Mouse (Mus musculus): ENCODE results near the gene Birc3. TPM values are rescaled to one million over a fixed set of nuclear protein-coding genes. Genes with fewer than 3 reads are reported as not detected.
"Not testable (repeated sequence)": the region's sequence is repeated elsewhere in the genome, so short reads cannot be mapped to it uniquely, and the experiment has no call there.

The Birc3 gene
- polyA plus RNA-seq, 1 experiment, result 13.7 TPM

- H3K27ac ChIP-seq (ENCODE audit: insufficient read depth, low read depth, low read length), result peak overlapping the region; percentile 94
- H3K4me1 ChIP-seq (ENCODE audit: control insufficient read depth, insufficient read depth, insufficient read length, low read length), result peaks cover 8% of the 10 kb centered on the region; the same call in 1 of the 2 replicates
- H3K4me3 ChIP-seq (ENCODE audit: low read depth, low read length), result peak overlapping the region; percentile 23; the same call in 1 of the 2 replicates
- H3K36me3 ChIP-seq (ENCODE audit: control insufficient read depth, insufficient read depth, low read length), result peaks cover 3% of the 10 kb centered on the region; the same call in 1 of the 2 replicates
- TF ChIP-seq CTCF (IDR thresholded peaks at IDR 0.05; ENCODE audit: extremely low read depth, insufficient read length, insufficient replicate concordance, low read depth, low read length), result 0 out of 2 replicates have a peak, but pooled peaks have one; percentile 17
- no peak for TF ChIP-seq POLR2A (IDR thresholded peaks at IDR 0.05; ENCODE audit: low read depth, low read length)
- H3K27me3 ChIP-seq (ENCODE audit: control insufficient read depth, insufficient read depth, low read length), result no peaks in the 10 kb centered on the region
- 82% methylated on average over 8 of the region's 8 CpGs for WGBS
These were observed 675 bp upstream of the Birc3 start for GRCm38 (mm10) chr9:7873511-7874211.

GRCm38 (mm10) chr9:7872044-7872774, 777 bp downstream of the Birc3 start:
- WGBS, result 10% methylated on average over 23 of the region's 23 CpGs
- no peak for TF ChIP-seq CTCF (IDR thresholded peaks at IDR 0.05; ENCODE audit: extremely low read depth, insufficient read length, insufficient replicate concordance, low read depth, low read length)
- TF ChIP-seq POLR2A (IDR thresholded peaks at IDR 0.05; ENCODE audit: low read depth, low read length), result no peak

GRCm38 (mm10) chr9:7871316-7872043, 1.5 kb downstream of the Birc3 start:
- 18% methylated on average over 4 of the region's 4 CpGs for WGBS

More at GRCm38 (mm10) chr9:7872044-7872774, 777 bp downstream of the Birc3 start:
- Histone ChIP-seq H3K36me3 (ENCODE audit: control insufficient read depth, insufficient read depth, low read length) (peaks cover 8% of the 10 kb centered on the region), H3K4me3 (ENCODE audit: low read depth, low read length) (peak overlapping the region; percentile 79), H3K27ac (ENCODE audit: insufficient read depth, low read depth, low read length) (peak overlapping the region; percentile 94), H3K27me3 (ENCODE audit: control insufficient read depth, insufficient read depth, low read length) (no peaks in the 10 kb centered on the region), H3K4me1 (ENCODE audit: control insufficient read depth, insufficient read depth, insufficient read length, low read length) (peaks cover 8% of the 10 kb centered on the region; the same call in 1 of the 2 replicates)

GRCm38 (mm10) chr9:7870556-7871315, 2.2 kb downstream of the Birc3 start:
- WGBS, result 51% methylated on average over 10 of the region's 10 CpGs
- peaks cover 16% of the 10 kb centered on the region for H3K36me3 ChIP-seq (ENCODE audit: control insufficient read depth, insufficient read depth, low read length)
- TF ChIP-seq CTCF (IDR thresholded peaks at IDR 0.05; ENCODE audit: extremely low read depth, insufficient read length, insufficient replicate concordance, low read depth, low read length) (no peak), POLR2A (IDR thresholded peaks at IDR 0.05; ENCODE audit: low read depth, low read length) (no peak)
- H3K4me3 ChIP-seq (ENCODE audit: low read depth, low read length), result peak overlapping the region; percentile 79
- no peaks in the 10 kb centered on the region for H3K27me3 ChIP-seq (ENCODE audit: control insufficient read depth, insufficient read depth, low read length)
- H3K4me1 ChIP-seq (ENCODE audit: control insufficient read depth, insufficient read depth, insufficient read length, low read length), result peaks cover 8% of the 10 kb centered on the region; the same call in 1 of the 2 replicates
- H3K27ac ChIP-seq (ENCODE audit: insufficient read depth, low read depth, low read length), result peak overlapping the region; percentile 94

More at GRCm38 (mm10) chr9:7871316-7872043, 1.5 kb downstream of the Birc3 start:
- peak overlapping the region; percentile 79 for H3K4me3 ChIP-seq (ENCODE audit: low read depth, low read length)
- H3K4me1 ChIP-seq (ENCODE audit: control insufficient read depth, insufficient read depth, insufficient read length, low read length), result peaks cover 8% of the 10 kb centered on the region; the same call in 1 of the 2 replicates
- peaks cover 11% of the 10 kb centered on the region for H3K36me3 ChIP-seq (ENCODE audit: control insufficient read depth, insufficient read depth, low read length)
- H3K27me3 ChIP-seq (ENCODE audit: control insufficient read depth, insufficient read depth, low read length), result no peaks in the 10 kb centered on the region
- TF ChIP-seq POLR2A (IDR thresholded peaks at IDR 0.05; ENCODE audit: low read depth, low read length) (no peak; the same call in 1 of the 2 replicates), CTCF (IDR thresholded peaks at IDR 0.05; ENCODE audit: extremely low read depth, insufficient read length, insufficient replicate concordance, low read depth, low read length) (no peak)
- H3K27ac ChIP-seq (ENCODE audit: insufficient read depth, low read depth, low read length), result peak overlapping the region; percentile 94

- Histone ChIP-seq H3K4me1 (ENCODE audit: control insufficient read depth, insufficient read depth, insufficient read length, low read length) (peaks cover 8% of the 10 kb centered on the region; the same call in 1 of the 2 replicates), H3K27ac (ENCODE audit: insufficient read depth, low read depth, low read length) (peak overlapping the region; percentile 80), H3K36me3 (ENCODE audit: control insufficient read depth, insufficient read depth, low read length) (peaks cover 22% of the 10 kb centered on the region), H3K4me3 (ENCODE audit: low read depth, low read length) (no peak overlapping the region), H3K27me3 (ENCODE audit: control insufficient read depth, insufficient read depth, low read length) (no peaks in the 10 kb centered on the region)
- TF ChIP-seq CTCF (IDR thresholded peaks at IDR 0.05; ENCODE audit: extremely low read depth, insufficient read length, insufficient replicate concordance, low read depth, low read length) (no peak), POLR2A (IDR thresholded peaks at IDR 0.05; ENCODE audit: low read depth, low read length) (no peak)
- 76% methylated on average over 4 of the region's 4 CpGs for WGBS
These were observed 4.0 kb downstream of the Birc3 start for GRCm38 (mm10) chr9:7868838-7869491.

GRCm38 (mm10) chr9:7867981-7868380, 5.0 kb downstream of the Birc3 start:
- H3K27ac ChIP-seq (ENCODE audit: insufficient read depth, low read depth, low read length), result peak overlapping the region; percentile 39
- WGBS, result 92% methylated on average over 3 of the region's 3 CpGs
- H3K4me1 ChIP-seq (ENCODE audit: control insufficient read depth, insufficient read depth, insufficient read length, low read length), result peaks cover 5% of the 10 kb centered on the region; the same call in 1 of the 2 replicates
- H3K4me3 ChIP-seq (ENCODE audit: low read depth, low read length), result no peak overlapping the region
- no peak for TF ChIP-seq CTCF (IDR thresholded peaks at IDR 0.05; ENCODE audit: extremely low read depth, insufficient read length, insufficient replicate concordance, low read depth, low read length)
- no peak for TF ChIP-seq POLR2A (IDR thresholded peaks at IDR 0.05; ENCODE audit: low read depth, low read length)
- no peaks in the 10 kb centered on the region for H3K27me3 ChIP-seq (ENCODE audit: control insufficient read depth, insufficient read depth, low read length)
- peaks cover 22% of the 10 kb centered on the region for H3K36me3 ChIP-seq (ENCODE audit: control insufficient read depth, insufficient read depth, low read length)

- 94% methylated on average over 2 of the region's 2 CpGs for WGBS
- H3K4me3 ChIP-seq (ENCODE audit: low read depth, low read length); H3K27ac ChIP-seq (ENCODE audit: insufficient read depth, low read depth, low read length): not testable (repeated sequence)
These were observed 6.0 kb downstream of the Birc3 start for GRCm38 (mm10) chr9:7866981-7867380.

More at GRCm38 (mm10) chr9:7866981-7867380, 6.0 kb downstream of the Birc3 start:
- not testable (repeated sequence) for H3K4me1 ChIP-seq (ENCODE audit: control insufficient read depth, insufficient read depth, insufficient read length, low read length); H3K27me3 ChIP-seq (ENCODE audit: control insufficient read depth, insufficient read depth, low read length)
- H3K36me3 ChIP-seq (ENCODE audit: control insufficient read depth, insufficient read depth, low read length), result peaks cover 22% of the 10 kb centered on the region

All from small intestine, adult 2 months (tissue).